ENCODE assay signal across 8 mouse cellular contexts in the genomic region with DNA sequence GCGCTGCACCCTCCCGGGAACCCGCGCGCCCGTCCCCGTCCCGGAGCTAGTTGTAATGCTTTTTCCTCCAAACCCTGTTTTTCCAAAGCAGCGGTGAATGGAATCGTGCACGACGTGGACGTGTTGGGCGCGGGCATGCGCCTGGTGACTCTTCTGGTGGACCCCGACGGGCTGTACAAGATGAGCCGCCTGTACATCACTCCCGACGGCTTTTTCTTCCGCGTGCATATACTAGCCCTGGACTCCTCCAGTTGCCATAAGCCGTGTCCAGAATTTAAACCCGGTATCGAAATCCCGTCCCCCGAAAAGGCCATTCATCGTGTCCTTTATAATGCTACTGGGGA. TPM values are rescaled to one million over a fixed set of nuclear protein-coding genes. Genes with fewer than 3 reads are reported as not detected.
DNase-seq lines count a peak whose midpoint lies in the region; ATAC-seq and TF ChIP-seq lines count a peak whose summit lies in the region.

No protein-coding gene starts in this region.

- peak overlapping the region; percentile 66 for H3K27ac ChIP-seq in liver, adult 2 months (replicated peaks; ENCODE audit: insufficient read depth, low read depth, low read length)
- H3K27ac ChIP-seq in embryonic facial prominence, embryonic 15.5 days (replicated peaks) = peak overlapping the region; percentile 74; the same call in 1 of the 2 replicates
- H3K27ac ChIP-seq in limb, embryonic 13.5 days = peak overlapping the region; percentile 65
- peak overlapping the region; percentile 87 for H3K27ac ChIP-seq in neural tube, embryonic 13.5 days (replicated peaks)

- H3K79me2 ChIP-seq in liver, adult 2 months (ENCODE audit: control insufficient read depth, insufficient read depth, low read length) = no peaks in the 10 kb centered on the region

- intact Hi-C loops in left cerebral cortex, postnatal 10 days (cut with DNase I) = no loop called here

- TF ChIP-seq POLR2A in liver, adult 2 months (IDR thresholded peaks at IDR 0.05; ENCODE audit: extremely low read depth, insufficient read depth, low read length) = no peak

- H3K36me3 ChIP-seq in liver, adult 2 months (ENCODE audit: control insufficient read depth, insufficient read depth, low read length) = no peaks in the 10 kb centered on the region
- no peaks in the 10 kb centered on the region for H3K36me3 ChIP-seq in embryonic facial prominence, embryonic 15.5 days
- H3K36me3 ChIP-seq in limb, embryonic 13.5 days = no peaks in the 10 kb centered on the region
- H3K36me3 ChIP-seq in neural tube, embryonic 13.5 days = no peaks in the 10 kb centered on the region

- no peak for TF ChIP-seq CTCF in liver, adult 2 months (IDR thresholded peaks at IDR 0.05; ENCODE audit: low read depth, low read length)

- DNase-seq in liver, adult 2 months (ENCODE audit: extremely low read depth, low read depth, low spot score) = no peak
- no peak for DNase-seq in liver
- no peak for DNase-seq in urinary bladder, postnatal 36 days (ENCODE audit: low spot score in 2 of 2)
- DNase-seq in urinary bladder, postnatal 25 days (ENCODE audit: low spot score) = no peak
- DNase-seq in left cerebral cortex, postnatal 10 days (ENCODE audit: extremely low spot score in 1 of 2, low spot score in 2 of 2) = no peak

- H3K4me2 ChIP-seq in embryonic facial prominence, embryonic 15.5 days (replicated peaks) = peak overlapping the region; percentile 87
- H3K4me2 ChIP-seq in limb, embryonic 13.5 days (replicated peaks) = peak overlapping the region; percentile 93
- H3K4me2 ChIP-seq in neural tube, embryonic 13.5 days = peak overlapping the region; percentile 89

- no peak for ATAC-seq in embryonic facial prominence, embryonic 15.5 days (ENCODE audit: insufficient number of reproducible peaks, low FRiP score, low TSS enrichment, low read depth)
- ATAC-seq in limb, embryonic 13.5 days (ENCODE audit: low FRiP score, low read depth) = no peak
- ATAC-seq in neural tube, embryonic 13.5 days (ENCODE audit: low read depth) = peak; percentile 77

- WGBS in liver, adult 2 months = 2% methylated on average over 29 of the region's 29 CpGs
- WGBS in embryonic facial prominence, embryonic 15.5 days = 4% methylated on average over 29 of the region's 29 CpGs
- 4% methylated on average over 29 of the region's 29 CpGs for WGBS in limb, embryonic 13.5 days
- 3% methylated on average over 29 of the region's 29 CpGs for WGBS in neural tube, embryonic 13.5 days

- H3K4me3 ChIP-seq in liver, adult 2 months (ENCODE audit: insufficient read depth, low read depth, low read length) = peak overlapping the region; percentile 69
- peak overlapping the region; percentile 63 for H3K4me3 ChIP-seq in embryonic facial prominence, embryonic 15.5 days (replicated peaks)
- peak overlapping the region; percentile 66 for H3K4me3 ChIP-seq in limb, embryonic 13.5 days
- peak overlapping the region; percentile 61 for H3K4me3 ChIP-seq in neural tube, embryonic 13.5 days

- no peaks in the 10 kb centered on the region for H3K9me3 ChIP-seq in embryonic facial prominence, embryonic 15.5 days (replicated peaks)
- H3K9me3 ChIP-seq in limb, embryonic 13.5 days = no peaks in the 10 kb centered on the region
- H3K9me3 ChIP-seq in neural tube, embryonic 13.5 days = no peaks in the 10 kb centered on the region

- H3K9ac ChIP-seq in liver, adult 2 months (ENCODE audit: low read depth, low read length) = peak overlapping the region; percentile 73
- peak overlapping the region; percentile 63 for H3K9ac ChIP-seq in embryonic facial prominence, embryonic 15.5 days
- H3K9ac ChIP-seq in limb, embryonic 13.5 days = peak overlapping the region; percentile 75
- peak overlapping the region; percentile 79 for H3K9ac ChIP-seq in neural tube, embryonic 13.5 days

- no peaks in the 10 kb centered on the region for H3K27me3 ChIP-seq in liver, adult 2 months (ENCODE audit: control insufficient read depth, insufficient read depth, low read length)
- 0 out of 2 replicates have a peak, but pooled peaks cover 3% of the 10 kb centered on the region for H3K27me3 ChIP-seq in embryonic facial prominence, embryonic 15.5 days
- peaks cover 34% of the 10 kb centered on the region for H3K27me3 ChIP-seq in limb, embryonic 13.5 days
- H3K27me3 ChIP-seq in neural tube, embryonic 13.5 days = no peaks in the 10 kb centered on the region

- 0 out of 2 replicates have a peak, but pooled peaks cover 8% of the 10 kb centered on the region for H3K4me1 ChIP-seq in liver, adult 2 months (ENCODE audit: control insufficient read depth, insufficient read depth, low read length)
- H3K4me1 ChIP-seq in embryonic facial prominence, embryonic 15.5 days = peaks cover 37% of the 10 kb centered on the region
- H3K4me1 ChIP-seq in limb, embryonic 13.5 days = peaks cover 31% of the 10 kb centered on the region
- peaks cover 42% of the 10 kb centered on the region for H3K4me1 ChIP-seq in neural tube, embryonic 13.5 days (replicated peaks)

RNA-seq across cellular contexts. Expression of a gene that starts 2.8 kb away (rescaled TPM):
- total RNA-seq in liver, adult 2 months (2014; rRNA removed) = 3.0 and 3.5 TPM in 2 replicates
- polyA plus RNA-seq in liver, adult 2 months (2012; rRNA removed) = 2.8 and 3.4 TPM in 2 replicates
- 4.7 and 5.0 TPM in 2 replicates for polyA plus RNA-seq in embryonic facial prominence, embryonic 15.5 days (2015; fragmentation: Nextera tagmentation; extraction: Ambion mirVana)
- 1.9 and 2.3 TPM in 2 replicates for polyA plus RNA-seq in limb, embryonic 13.5 days (2015; fragmentation: Nextera tagmentation; extraction: Ambion mirVana)
- polyA plus RNA-seq in neural tube, embryonic 13.5 days (2015; fragmentation: Nextera tagmentation; extraction: Ambion mirVana) = 6.6 TPM in 2 replicates
- total RNA-seq in left cerebral cortex, postnatal 10 days (2021) = 1 to 10 TPM; 4.3 to 4.6 TPM

RNA-seq across cellular contexts. Expression of a gene that starts 28.9 kb away (rescaled TPM):
- total RNA-seq in liver, adult 2 months (2014; rRNA removed) = 28.0 and 32.2 TPM in 2 replicates
- polyA plus RNA-seq in liver, adult 2 months (2012; rRNA removed) = 17.0 and 20.9 TPM in 2 replicates
- 244 and 280 TPM in 2 replicates for polyA plus RNA-seq in embryonic facial prominence, embryonic 15.5 days (2015; fragmentation: Nextera tagmentation; extraction: Ambion mirVana)
- 376 and 389 TPM in 2 replicates for polyA plus RNA-seq in limb, embryonic 13.5 days (2015; fragmentation: Nextera tagmentation; extraction: Ambion mirVana)
- 165 and 181 TPM in 2 replicates for polyA plus RNA-seq in neural tube, embryonic 13.5 days (2015; fragmentation: Nextera tagmentation; extraction: Ambion mirVana)
- total RNA-seq in left cerebral cortex, postnatal 10 days (2021) = 10 to 100 TPM; 35.5 to 45.2 TPM
